Mouse (Mus musculus) midbrain, embryonic 13.5 days (tissue): Measurements from ENCODE around the gene Muc1. TPM values are rescaled to one million over a fixed set of nuclear protein-coding genes. Genes with fewer than 3 reads are reported as not detected.

Experiments
- ATAC-seq: fragments of 200-750 bp; cut with Nextera tagmentation; 2 replicates; pipeline ENCODE4 v1.8.0; 2017; ENCODE audit warnings: mild to moderate bottlenecking, moderate TSS enrichment, moderate library complexity
- H3K27ac ChIP-seq: fragments of 300-500 bp; sonication (generic); 2 replicates; pipeline ENCODE4 v1.5.1; 2015; ENCODE audit warnings: inconsistent platforms, mild to moderate bottlenecking, moderate library complexity
- H3K27me3 ChIP-seq: fragments of 300-500 bp; sonication (generic); 2 replicates; pipeline ENCODE4 v1.6.1; 2015; ENCODE audit warnings: mild to moderate bottlenecking, inconsistent platforms
- H3K36me3 ChIP-seq: fragments of 300-500 bp; sonication (generic); 2 replicates; pipeline ENCODE4 v1.6.1; 2015; ENCODE audit warnings: mild to moderate bottlenecking, inconsistent platforms
- H3K4me1 ChIP-seq: fragments of 300-500 bp; sonication (generic); replicated peaks from 2 replicates; pipeline ENCODE4 v1.6.1; 2015; ENCODE audit warnings: inconsistent platforms
- H3K4me2 ChIP-seq: fragments of 300-500 bp; sonication (generic); replicated peaks from 2 replicates; pipeline ENCODE4 v1.6.1; 2015; ENCODE audit warnings: moderate library complexity, mild to moderate bottlenecking, inconsistent platforms
- H3K4me3 ChIP-seq: fragments of 300-500 bp; sonication (generic); replicated peaks from 2 replicates; pipeline ENCODE4 v1.5.1; 2015; ENCODE audit warnings: mild to moderate bottlenecking, inconsistent platforms
- H3K9ac ChIP-seq: fragments of 300-500 bp; sonication (generic); replicated peaks from 2 replicates; pipeline ENCODE4 v1.6.1; 2015; ENCODE audit warnings: mild to moderate bottlenecking, inconsistent platforms
- H3K9me3 ChIP-seq: fragments of 300-500 bp; sonication (generic); 2 replicates; pipeline ENCODE4 v1.6.1; 2016; ENCODE audit warnings: mild to moderate bottlenecking, inconsistent platforms
- WGBS: fragments of 180-500 bp; shearing (Covaris S2); methylation state at CpG from one replicate; pipeline ENCODE4 v1.1.7; 2015; 5-methylcytosine and 5-hydroxymethylcytosine counted together
- polyA plus RNA-seq: library from polyadenylated mRNA; unstranded; fragments of >200 nt; fragmentation: Nextera tagmentation; extraction: Ambion mirVana; gene quantifications from 2 replicates; pipeline ENCODE4 v1.2.1, GENCODE M21; 2015

Gene Muc1
- polyA plus RNA-seq, 1 experiment from 2014 or later = 3.2 TPM

DNA sequence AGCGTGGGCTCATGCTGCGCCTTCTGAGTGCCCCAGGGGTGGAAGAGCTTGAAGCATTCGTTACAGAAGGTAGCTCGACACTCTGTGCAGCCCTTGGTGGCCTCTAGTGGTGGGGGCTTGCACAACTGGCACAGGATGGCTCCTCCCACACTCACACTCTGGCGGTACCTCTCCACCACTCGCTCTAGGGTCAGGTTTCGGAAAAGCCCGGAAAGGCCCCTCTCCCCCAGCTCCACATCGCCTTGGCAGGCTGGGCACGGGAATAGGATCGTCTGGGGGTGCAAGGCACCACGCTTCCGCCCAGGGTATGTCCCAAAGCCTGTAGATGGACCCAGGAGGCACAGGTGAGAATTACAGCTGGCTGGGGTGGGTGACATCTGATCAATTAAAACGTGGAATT, 14.8 kb downstream of the Muc1 start:
- 12% methylated on average over 14 of the region's 14 CpGs for WGBS
- Histone ChIP-seq H3K27me3 (no peaks in the 10 kb centered on the region), H3K9ac (peak overlapping the region; percentile 72), H3K9me3 (no peaks in the 10 kb centered on the region), H3K27ac (peak overlapping the region; percentile 97), H3K36me3 (peaks cover 38% of the 10 kb centered on the region), H3K4me2 (peak overlapping the region; percentile 93), H3K4me1 (peaks cover 52% of the 10 kb centered on the region), H3K4me3 (peak overlapping the region; percentile 75)
- peak; percentile 12; the same call in 1 of the 2 replicates for ATAC-seq

DNA sequence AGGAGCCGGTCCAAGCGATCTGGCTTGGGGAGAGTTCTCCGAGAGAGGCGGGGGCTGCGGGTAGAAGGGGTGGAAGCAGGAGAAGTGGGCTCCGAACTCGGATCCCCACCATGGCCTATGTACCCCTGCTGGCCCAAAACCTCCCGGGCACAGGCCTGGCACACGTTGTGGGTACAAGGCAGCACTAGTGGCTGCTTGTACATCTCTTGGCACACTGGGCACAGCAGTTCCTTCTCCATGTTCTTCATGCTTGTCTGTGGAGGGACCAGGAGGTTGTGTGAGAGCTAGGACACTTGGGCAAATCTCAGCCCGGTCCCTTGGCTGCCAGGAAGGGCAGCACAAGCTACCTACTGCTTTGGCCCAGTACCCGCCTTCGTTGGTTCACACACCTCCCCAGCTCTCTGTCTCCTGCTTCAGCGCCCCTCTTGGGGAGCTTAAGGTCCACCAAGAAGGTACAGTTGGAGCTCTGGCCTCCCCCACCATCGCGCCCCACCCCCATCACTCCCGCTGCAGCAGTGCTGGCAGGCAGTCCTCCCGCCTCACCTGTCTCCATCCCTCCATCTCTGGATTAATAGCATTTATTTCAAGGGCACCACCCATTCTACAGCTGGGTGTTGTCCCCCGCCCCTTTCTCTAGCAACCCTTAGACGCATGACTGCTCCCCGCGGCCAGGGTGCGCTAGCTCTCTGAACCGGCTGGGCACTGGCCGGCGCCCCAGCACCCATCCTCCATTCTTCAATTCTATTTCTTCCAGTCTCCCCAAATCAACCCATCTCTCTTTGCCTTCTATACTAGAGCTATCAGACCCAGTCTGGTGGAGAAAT, 15.5 kb downstream of the Muc1 start:
- H3K27me3 ChIP-seq = no peaks in the 10 kb centered on the region
- peak overlapping the region; percentile 97 for H3K27ac ChIP-seq
- peaks cover 52% of the 10 kb centered on the region for H3K4me1 ChIP-seq
- H3K4me3 ChIP-seq = peak overlapping the region; percentile 75
- WGBS = 11% methylated on average over 25 of the region's 25 CpGs
- H3K4me2 ChIP-seq = peak overlapping the region; percentile 93
- H3K36me3 ChIP-seq = peaks cover 33% of the 10 kb centered on the region
- ATAC-seq = peak; percentile 28
- no peaks in the 10 kb centered on the region for H3K9me3 ChIP-seq
- peak overlapping the region; percentile 72 for H3K9ac ChIP-seq

DNA sequence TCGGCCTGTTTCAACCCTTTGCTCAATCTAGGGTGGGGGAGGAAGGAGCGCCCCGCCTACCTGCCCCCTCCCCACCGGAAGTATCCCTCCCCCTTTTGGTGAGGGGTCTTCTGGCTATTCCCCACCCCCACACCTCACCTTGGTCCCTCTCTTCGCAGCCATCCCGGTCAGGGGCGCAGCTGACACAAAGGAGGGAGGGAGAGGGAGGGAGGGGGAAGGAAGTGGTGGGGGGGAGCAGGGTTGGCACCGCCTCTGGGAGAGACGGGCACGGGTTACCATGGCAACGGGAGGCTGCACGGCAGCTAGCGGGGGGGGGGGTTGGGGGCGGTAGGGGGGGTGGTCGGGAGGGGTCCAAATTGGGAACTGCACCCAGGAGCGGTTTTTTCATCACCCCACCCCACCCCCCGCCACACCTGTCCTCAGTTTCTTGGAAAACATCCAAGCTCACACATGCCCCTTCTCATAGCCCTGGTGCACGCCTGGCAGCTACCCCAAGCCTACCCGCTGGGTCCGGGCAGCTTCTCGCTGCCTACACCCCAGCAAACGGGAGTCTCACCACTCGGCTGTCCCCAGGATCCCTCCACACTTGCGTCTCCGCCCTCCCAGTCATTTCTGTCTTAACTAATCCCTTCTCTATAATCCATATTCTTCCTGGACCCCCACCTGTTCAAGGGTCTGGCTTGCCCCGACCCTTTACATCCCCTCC, 16.3 kb downstream of the Muc1 start:
- ATAC-seq = peak; percentile 67
- no peaks in the 10 kb centered on the region for H3K9me3 ChIP-seq
- peak overlapping the region; percentile 75 for H3K4me3 ChIP-seq
- H3K36me3 ChIP-seq = peaks cover 29% of the 10 kb centered on the region
- peak overlapping the region; percentile 97 for H3K27ac ChIP-seq
- peak overlapping the region; percentile 73 for H3K9ac ChIP-seq
- 1% methylated on average over 24 of the region's 26 CpGs for WGBS
- H3K4me2 ChIP-seq = peak overlapping the region; percentile 93
- no peaks in the 10 kb centered on the region for H3K27me3 ChIP-seq
- H3K4me1 ChIP-seq = peaks cover 52% of the 10 kb centered on the region

DNA sequence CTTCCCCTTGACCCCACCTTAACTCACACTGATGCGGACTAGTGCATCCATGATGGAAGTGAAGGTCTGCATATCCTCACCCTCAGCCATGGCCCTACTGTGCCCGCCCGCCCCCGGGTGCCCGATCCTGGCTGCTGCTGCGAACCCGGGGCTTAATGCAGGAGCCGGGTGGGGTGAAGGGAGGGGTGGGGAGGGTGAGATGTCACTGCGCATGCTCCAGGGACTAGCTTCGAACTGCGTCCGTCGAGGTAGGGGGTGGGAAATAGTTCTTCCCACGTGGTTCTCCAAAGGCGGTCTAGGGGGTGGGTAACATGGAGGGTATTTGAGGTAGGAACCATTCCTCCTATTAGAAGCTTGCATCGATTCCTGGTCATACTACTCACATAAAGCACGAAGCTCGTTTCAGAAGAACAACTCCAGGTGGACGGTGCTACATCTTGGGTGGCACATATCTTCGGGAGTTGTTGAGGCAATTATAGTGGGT, 16.9 kb downstream of the Muc1 start, which contains the start of gene Krtcap2:
Gene Krtcap2, plus strand, starts transcription at position 279 of the 484 bp plus-strand sequence.
- H3K27me3 ChIP-seq = no peaks in the 10 kb centered on the region
- peak within 1 kb of the TSS; percentile 97 for H3K27ac ChIP-seq
- ATAC-seq = peak; percentile 55
- WGBS = 3% methylated on average over 20 of the region's 20 CpGs
- peaks cover 23% of the 10 kb centered on the region for H3K36me3 ChIP-seq
- peak within 1 kb of the TSS; percentile 75 for H3K4me3 ChIP-seq
- no peaks in the 10 kb centered on the region for H3K9me3 ChIP-seq
- peak within 1 kb of the TSS; percentile 84 for H3K9ac ChIP-seq
- peaks cover 52% of the 10 kb centered on the region for H3K4me1 ChIP-seq
- H3K4me2 ChIP-seq = peak within 1 kb of the TSS; percentile 93

DNA sequence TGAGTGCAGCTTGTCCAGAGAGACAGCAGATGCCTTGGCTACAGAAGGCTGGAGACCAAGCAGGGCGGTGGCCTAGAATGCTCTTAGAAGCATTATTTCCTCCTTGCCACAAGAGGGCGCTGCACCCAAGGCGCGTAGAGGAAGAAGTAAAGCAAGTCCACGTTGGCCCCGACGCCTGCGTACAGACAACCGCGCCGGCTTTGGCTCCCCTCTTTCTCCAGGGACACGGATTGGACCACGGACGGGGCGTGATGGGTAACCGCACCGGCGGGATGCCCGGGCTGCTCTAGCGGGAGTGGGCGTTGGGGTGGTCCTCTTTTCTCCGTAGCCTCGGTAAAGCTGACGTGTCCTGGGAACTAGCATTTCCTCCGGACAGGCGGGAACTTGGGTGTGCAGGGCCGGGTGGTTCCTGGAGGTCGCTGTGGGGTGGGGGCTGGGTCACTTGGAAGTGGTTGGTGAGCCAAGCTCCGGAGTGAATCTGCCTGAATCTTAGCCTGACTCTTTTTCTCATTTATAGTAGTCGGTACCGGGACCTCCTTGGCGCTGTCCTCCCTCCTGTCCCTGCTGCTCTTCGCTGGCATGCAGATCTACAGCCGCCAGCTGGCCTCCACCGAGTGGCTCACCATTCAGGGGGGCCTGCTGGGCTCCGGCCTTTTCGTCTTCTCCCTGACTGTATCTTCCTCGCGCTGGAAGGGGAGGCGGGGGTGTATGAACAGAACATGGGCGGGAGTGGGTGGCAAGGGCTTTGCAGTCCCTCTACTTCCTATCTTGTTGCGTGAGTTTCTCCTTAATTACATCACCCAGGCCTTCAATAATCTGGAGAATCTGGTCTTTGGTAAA, 17.6 kb downstream of the Muc1 start, which contains the start of gene Trim46:
Gene Trim46, minus strand, starts transcription at position 49 of the 840 bp plus-strand sequence.
- Histone ChIP-seq H3K9me3 (no peaks in the 10 kb centered on the region), H3K36me3 (peaks cover 15% of the 10 kb centered on the region), H3K9ac (peak within 1 kb of the TSS; percentile 84), H3K4me2 (peak within 1 kb of the TSS; percentile 93), H3K27ac (peak within 1 kb of the TSS; percentile 97), H3K27me3 (no peaks in the 10 kb centered on the region), H3K4me3 (peak within 1 kb of the TSS; percentile 75), H3K4me1 (peaks cover 57% of the 10 kb centered on the region)
- peak; percentile 60 for ATAC-seq
- WGBS = under 1% methylated on average over 42 of the region's 42 CpGs

DNA sequence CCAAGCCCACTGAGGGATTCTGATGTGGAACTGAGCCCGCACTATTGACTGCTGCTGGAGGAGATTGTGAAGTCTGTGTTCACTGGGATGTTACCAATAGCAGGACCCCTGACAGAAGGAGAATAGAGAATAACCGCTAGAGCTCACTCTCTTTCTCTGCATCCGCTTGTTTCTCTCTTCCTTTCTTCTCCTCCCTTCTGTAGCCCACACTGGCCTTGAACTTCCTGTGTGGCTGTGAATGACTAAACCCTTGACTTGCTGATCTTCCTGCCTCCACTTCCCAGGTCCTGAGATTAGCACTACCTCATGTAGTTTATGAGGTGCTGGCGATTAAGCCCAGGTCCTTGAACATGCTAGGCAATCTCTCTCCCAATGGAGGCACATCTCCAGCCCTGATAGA, 18.6 kb downstream of the Muc1 start:
- H3K4me3 ChIP-seq = peak overlapping the region; percentile 75
- peaks cover 6% of the 10 kb centered on the region; the same call in 1 of the 2 replicates for H3K36me3 ChIP-seq
- peaks cover 55% of the 10 kb centered on the region for H3K4me1 ChIP-seq
- H3K9ac ChIP-seq = peak overlapping the region; percentile 84; the same call in 1 of the 2 replicates
- ATAC-seq = no peak
- H3K4me2 ChIP-seq = peak overlapping the region; percentile 93
- no peaks in the 10 kb centered on the region for H3K9me3 ChIP-seq
- no peak overlapping the region for H3K27ac ChIP-seq
- no peaks in the 10 kb centered on the region for H3K27me3 ChIP-seq
- 80% methylated on average over 4 of the region's 4 CpGs for WGBS

DNA sequence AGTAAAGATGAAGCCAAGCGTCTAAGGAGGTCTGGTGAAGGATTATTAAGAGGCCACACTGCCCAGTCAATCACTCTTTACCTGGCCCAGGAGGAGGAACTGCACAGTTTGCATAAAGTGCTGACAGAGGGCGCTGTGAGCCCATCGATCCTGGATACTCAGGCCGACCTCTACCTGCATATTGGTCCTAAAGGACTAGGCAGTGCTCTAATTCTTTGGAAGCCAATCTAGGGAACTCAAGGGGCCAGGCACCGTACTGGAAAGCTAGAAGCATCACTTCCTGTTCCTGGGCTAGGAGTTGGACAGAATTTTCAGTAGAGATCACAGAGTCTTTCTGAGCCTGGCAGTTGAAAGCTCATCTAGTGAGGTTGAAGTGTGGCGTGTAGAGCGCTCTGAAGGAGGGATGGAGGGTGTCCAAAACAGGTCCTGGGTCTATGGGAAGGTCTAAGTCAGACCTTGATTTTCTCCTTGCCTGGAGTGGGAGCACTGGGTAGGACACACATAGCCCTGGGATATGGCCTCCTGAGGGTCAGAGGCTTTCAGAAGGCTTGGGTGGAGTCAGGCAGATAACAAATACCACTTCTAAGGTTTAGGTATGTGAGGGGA, 21.7 kb downstream of the Muc1 start:
- Histone ChIP-seq H3K27ac (no peak overlapping the region), H3K4me1 (peaks cover 32% of the 10 kb centered on the region), H3K9ac (no peak overlapping the region), H3K4me2 (no peak overlapping the region), H3K27me3 (0 out of 2 replicates have a peak, but pooled peaks cover 3% of the 10 kb centered on the region), H3K36me3 (peaks cover 6% of the 10 kb centered on the region; the same call in 1 of the 2 replicates), H3K4me3 (no peak overlapping the region), H3K9me3 (no peaks in the 10 kb centered on the region)
- ATAC-seq = no peak
- WGBS = 22% methylated on average over 7 of the region's 7 CpGs

DNA sequence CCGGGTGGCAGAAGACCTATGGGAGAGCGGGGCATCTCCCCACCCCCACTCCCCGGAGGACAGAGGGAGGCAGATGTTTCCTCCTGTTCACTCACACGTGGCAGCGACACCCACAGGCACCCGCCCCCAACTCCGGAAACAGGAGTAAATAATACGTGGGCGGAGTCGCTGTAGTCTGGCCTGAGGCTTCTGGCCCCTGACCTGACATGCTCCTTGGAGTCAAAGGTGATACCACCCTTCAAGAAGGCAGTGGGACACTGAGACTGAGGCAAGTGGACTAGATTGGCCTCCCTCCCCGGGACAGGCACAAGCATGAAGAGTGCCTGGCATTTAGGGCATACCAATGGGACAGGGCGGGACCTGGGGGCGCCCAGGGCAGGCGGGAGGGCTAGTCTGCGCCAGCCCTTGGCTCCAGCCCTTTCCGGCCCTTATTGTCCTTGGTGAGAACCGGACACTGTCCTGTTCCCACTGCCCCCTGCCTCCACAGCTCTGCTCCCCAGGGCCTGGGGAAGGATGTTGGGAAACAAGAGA, 22.6 kb downstream of the Muc1 start:
- Histone ChIP-seq H3K4me1 (peaks cover 26% of the 10 kb centered on the region), H3K27ac (no peak overlapping the region), H3K36me3 (peaks cover 6% of the 10 kb centered on the region; the same call in 1 of the 2 replicates), H3K9me3 (no peaks in the 10 kb centered on the region), H3K9ac (no peak overlapping the region), H3K27me3 (0 out of 2 replicates have a peak, but pooled peaks cover 3% of the 10 kb centered on the region), H3K4me3 (no peak overlapping the region), H3K4me2 (peak overlapping the region; percentile 11; the same call in 1 of the 2 replicates)
- no peak for ATAC-seq
- WGBS = 8% methylated on average over 17 of the region's 17 CpGs

DNA sequence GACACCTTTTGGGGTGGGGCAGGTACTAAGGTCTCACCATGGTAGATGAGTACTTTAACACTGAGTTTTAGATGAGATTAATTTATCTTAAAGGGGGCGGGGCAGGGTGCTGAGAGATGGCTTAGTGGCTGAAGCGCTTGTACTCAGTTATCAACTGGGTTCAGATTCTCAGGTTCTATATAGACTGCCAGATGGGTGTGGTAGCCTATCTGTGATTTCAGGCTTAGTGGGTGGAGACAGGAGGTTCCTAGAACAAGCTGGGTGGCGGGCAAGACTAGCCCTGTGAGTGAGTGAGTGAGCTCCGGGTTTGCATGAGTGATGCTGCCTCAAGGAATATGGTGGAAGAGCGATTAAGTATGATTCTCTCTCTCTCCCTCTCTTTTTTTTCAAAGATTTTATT, 26.1 kb downstream of the Muc1 start:
- WGBS = 92% methylated on average over 5 of the region's 5 CpGs
- no peak for ATAC-seq

DNA sequence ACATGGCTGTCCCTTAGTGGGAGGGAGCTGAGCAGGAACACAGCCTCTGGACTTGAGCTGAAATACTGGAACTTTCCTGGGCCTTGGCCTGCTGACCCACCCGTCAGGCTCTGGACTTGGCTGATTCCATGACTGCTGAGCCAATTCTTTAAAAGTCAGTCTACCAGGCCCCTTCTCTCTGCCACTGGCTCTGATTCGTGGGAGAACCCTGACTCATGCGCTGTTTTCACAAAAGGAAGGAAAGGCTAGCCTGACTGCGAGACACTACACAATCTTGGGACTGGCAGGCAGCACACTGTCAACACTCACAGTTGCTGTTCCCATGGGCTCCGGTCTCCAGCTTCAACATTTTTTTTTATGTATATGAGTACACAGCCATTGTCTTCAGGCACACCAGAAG, 27.3 kb downstream of the Muc1 start:
- H3K27ac ChIP-seq = no peak overlapping the region
- H3K4me3 ChIP-seq = no peak overlapping the region
- WGBS = 82% methylated on average over 5 of the region's 5 CpGs
- H3K4me2 ChIP-seq = no peak overlapping the region
- H3K27me3 ChIP-seq = peaks cover 6% of the 10 kb centered on the region; the same call in 1 of the 2 replicates
- peaks cover 6% of the 10 kb centered on the region for H3K4me1 ChIP-seq
- no peak overlapping the region for H3K9ac ChIP-seq
- H3K36me3 ChIP-seq = no peaks in the 10 kb centered on the region
- ATAC-seq = no peak
- no peaks in the 10 kb centered on the region for H3K9me3 ChIP-seq

More for the DNA sequence above, 26.1 kb downstream of the Muc1 start:
- H3K27ac ChIP-seq = no peak overlapping the region
- H3K27me3 ChIP-seq = peaks cover 6% of the 10 kb centered on the region; the same call in 1 of the 2 replicates
- H3K4me2 ChIP-seq = no peak overlapping the region
- H3K9ac ChIP-seq = no peak overlapping the region
- H3K4me3 ChIP-seq = no peak overlapping the region
- no peaks in the 10 kb centered on the region for H3K36me3 ChIP-seq
- peaks cover 8% of the 10 kb centered on the region for H3K4me1 ChIP-seq
- H3K9me3 ChIP-seq = no peaks in the 10 kb centered on the region

DNA sequence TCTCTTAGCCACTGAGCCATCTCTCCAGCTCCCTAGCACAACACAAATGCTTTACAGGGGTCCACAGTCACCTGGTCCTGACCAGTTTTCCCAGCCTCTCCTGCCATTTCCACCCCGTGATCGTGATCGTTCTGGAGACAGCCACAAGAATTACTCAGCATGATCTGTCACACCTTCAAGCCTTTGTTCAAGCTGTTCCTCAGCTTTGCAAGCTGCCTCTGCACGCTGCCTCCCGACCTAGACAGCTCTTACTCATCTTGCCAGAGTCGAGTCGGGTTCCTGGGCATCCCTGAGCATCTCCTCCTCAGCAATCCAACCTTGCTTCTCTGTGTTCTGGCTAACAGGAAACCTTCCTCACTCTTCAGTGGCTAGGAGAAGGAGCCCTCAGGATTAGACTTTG, 30.2 kb downstream of the Muc1 start, which contains the start of gene Dpm3:
Gene Dpm3, plus strand, starts transcription at position 283 of the 400 bp plus-strand sequence.
- Histone ChIP-seq H3K27me3 (peaks cover 3% of the 10 kb centered on the region; the same call in 1 of the 2 replicates), H3K36me3 (no peaks in the 10 kb centered on the region), H3K4me1 (no peaks in the 10 kb centered on the region), H3K9me3 (no peaks in the 10 kb centered on the region), H3K27ac (no peak within 1 kb of the TSS), H3K4me3 (no peak within 1 kb of the TSS), H3K4me2 (no peak within 1 kb of the TSS), H3K9ac (no peak within 1 kb of the TSS)
- ATAC-seq = no peak
- 66% methylated on average over 7 of the region's 7 CpGs for WGBS
